Mouse (Mus musculus) skeletal muscle tissue, adult 2 months (tissue): ENCODE results near the gene Mrps26.
"Not testable (repeated sequence)": the region's sequence is repeated elsewhere in the genome, so short reads cannot be mapped to it uniquely, and the experiment has no call there.

Experiments
- DNase-seq: peaks from one replicate; pipeline ENCODE4 v3.0.0-alpha.2; 2012; ENCODE audit warnings: low read depth, low spot score

Mrps26 gene

GRCm38 (mm10) chr2:130575873-130576272 is 12.3 kb downstream of the Mrps26 start, which contains the start of gene Oxt:
Gene Oxt, plus strand, starts transcription at chr2:130576173.
- no peak for DNase-seq

GRCm38 (mm10) chr2:130576564-130576963 is 13.0 kb downstream of the Mrps26 start:
- not testable (repeated sequence) for DNase-seq

- DNase-seq: no peak
Observed at GRCm38 (mm10) chr2:130577021-130577420, 13.5 kb downstream of the Mrps26 start.

GRCm38 (mm10) chr2:130577632-130578031 is 14.1 kb downstream of the Mrps26 start:
- DNase-seq: no peak

DNA sequence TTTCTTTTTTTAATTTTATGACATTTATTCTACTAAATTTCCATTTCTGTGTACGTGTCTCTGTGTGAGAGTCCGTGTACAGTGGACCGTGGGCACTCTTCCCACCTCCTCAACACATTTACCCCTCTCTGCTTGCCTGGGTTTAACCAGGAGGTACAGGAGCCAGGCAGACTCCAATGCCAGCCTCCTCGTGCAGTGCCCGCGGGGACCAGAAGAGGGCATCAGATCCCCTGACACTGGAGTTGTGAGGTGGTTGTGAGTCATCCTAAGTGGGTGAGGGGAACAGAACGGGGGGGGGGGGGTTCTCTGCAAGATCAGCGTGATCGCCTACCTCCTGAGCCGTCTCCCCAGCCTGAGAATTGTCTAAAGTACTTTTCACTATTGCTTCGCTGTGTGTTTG is 14.6 kb downstream of the Mrps26 start:
- DNase-seq: no peak

- no peak for DNase-seq
Observed at GRCm38 (mm10) chr2:130579791-130580190, 16.2 kb downstream of the Mrps26 start.

DNA sequence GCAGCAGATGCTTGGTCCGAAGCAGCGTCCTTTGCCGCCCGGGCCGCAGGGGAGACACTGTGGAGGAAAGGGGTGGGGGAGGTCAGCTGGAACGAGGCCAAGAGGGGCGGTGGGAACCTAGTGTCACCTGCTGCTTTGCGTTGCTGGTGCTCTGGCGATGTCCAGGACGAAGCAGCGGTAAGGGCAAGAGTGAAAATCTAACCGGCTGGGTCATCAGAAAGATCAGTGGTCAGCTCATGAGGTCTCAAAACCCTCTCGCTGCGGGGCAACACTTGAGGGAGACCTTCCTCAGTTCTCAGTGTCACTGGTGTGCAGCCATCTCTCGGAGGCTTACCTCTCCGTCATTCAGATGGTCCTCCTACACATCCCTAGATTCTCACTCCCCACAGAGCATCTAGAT is 17.7 kb downstream of the Mrps26 start:
- no peak for DNase-seq

DNA sequence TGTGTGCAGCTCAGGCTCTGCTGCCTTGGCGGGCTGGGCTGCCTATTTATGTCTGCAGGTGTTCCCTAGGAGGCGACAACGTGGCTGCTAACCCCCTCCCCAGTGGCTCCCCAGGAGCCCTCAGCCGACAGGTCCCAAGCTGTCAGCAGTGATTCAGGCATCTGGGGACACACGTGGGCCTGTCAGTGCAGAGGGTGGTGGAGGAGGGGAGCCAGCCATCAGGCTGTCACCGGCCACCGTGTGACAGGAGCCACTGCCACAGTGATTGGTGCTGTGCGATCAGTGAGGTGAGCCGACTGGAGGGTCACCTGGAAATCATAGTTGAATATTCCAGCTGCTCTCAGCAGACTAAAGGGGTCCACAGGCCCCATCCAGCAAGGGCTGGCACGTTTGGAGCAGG is 19.0 kb downstream of the Mrps26 start, which contains the start of gene Avp:
TSS of gene Avp (minus strand) at position 3 of the 400 bp plus-strand sequence.
- no peak for DNase-seq

DNA sequence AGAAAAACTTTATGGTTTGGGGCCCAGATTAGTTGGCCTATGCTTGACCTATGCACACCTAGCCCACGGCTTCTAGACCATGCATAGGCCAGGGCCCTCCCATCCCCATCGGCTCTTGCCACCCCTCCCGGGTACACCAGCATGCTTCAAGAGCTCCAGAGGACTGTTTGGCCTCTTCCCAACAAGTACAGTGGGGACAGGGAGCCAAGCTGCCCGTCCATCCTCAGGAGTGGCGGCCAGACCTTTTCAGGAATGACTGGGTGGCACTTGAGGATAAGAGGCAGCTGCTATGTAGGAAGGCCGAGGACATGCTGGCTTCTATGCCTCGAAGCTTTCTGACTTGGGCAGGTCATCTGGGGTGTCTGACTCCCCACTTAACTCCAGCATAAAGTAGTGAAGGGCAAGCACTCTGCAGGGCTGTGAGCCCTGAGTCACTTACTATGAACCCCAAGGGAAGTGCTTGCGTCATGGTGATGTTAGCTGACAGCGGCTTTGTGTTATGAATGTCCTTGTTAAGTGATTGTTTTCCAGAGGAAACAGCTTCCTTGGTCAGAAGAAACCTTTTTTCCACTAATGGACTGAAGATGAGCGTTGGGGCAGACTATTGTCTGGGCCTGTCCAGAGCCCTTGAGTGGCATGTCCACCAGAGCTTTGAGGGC is 20.5 kb downstream of the Mrps26 start:
- no peak for DNase-seq

DNA sequence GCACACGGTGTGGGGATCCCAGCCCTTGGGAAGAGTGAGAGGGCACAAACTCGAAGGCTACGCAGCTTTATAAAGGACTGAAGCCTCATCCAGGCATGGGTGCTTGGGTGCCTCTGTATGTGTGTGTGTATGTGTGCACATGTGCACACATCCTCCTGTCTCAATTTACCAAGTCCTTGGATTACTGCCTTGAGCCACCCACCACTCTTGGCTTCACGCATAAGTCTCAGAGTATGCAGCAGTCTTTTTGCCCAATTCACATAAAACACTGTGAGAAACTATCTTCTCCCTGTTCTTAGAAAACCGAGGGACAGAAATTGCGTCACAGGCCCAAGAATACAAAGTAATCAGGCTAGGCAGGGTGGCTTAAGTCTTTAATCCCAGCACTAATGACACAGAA is 22.5 kb downstream of the Mrps26 start:
- no peak for DNase-seq

GRCm38 (mm10) chr2:130588373-130588772 is 24.8 kb downstream of the Mrps26 start:
- no peak for DNase-seq

GRCm38 (mm10) chr2:130589157-130589556 is 25.6 kb downstream of the Mrps26 start:
- no peak for DNase-seq

- DNase-seq: no peak
Observed at GRCm38 (mm10) chr2:130589761-130590160, 26.2 kb downstream of the Mrps26 start.

- peak; percentile 44 for DNase-seq
Observed at GRCm38 (mm10) chr2:130591016-130591415, 27.5 kb downstream of the Mrps26 start.

GRCm38 (mm10) chr2:130595596-130595995 is 32.1 kb downstream of the Mrps26 start:
- DNase-seq: no peak

GRCm38 (mm10) chr2:130597601-130598010 is 34.1 kb downstream of the Mrps26 start:
- DNase-seq: peak; percentile 16

GRCm38 (mm10) chr2:130598399-130598798 is 34.9 kb downstream of the Mrps26 start:
- DNase-seq: no peak

GRCm38 (mm10) chr2:130602195-130602594 is 38.7 kb downstream of the Mrps26 start:
- DNase-seq: no peak

DNA sequence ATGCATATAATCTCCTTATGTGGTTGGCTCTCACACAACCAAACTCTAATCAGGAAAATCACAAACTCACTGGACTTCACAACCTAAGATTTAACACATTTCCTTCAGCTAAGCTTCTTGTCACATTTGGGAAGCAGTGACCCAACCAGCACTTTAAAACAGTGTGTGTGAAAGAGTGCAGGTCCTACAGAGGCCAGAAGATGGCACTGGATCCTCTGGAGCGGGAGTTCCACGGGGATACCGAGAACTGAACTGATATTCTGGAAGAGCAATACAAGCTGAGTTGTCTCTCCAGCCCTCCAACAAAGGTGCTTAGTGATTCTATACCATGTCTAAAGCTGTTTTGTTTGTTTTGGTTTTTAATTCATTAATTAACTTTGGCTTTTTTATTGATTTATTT is 49.5 kb downstream of the Mrps26 start:
- no peak for DNase-seq
